Mouse (Mus musculus): ENCODE measurements around the gene Aqp9. TPM values are rescaled to one million over a fixed set of nuclear protein-coding genes. Genes with fewer than 3 reads are reported as not detected.

The Aqp9 gene
- polyA plus RNA-seq, 1 experiment from 2014 or later, result 0.21 TPM

- Histone ChIP-seq H3K9me3 (ENCODE audit: control insufficient read depth) (no peaks in the 10 kb centered on the region), H3K4me2 (replicated peaks; ENCODE audit: low read depth) (no peak overlapping the region), H3K27ac (ENCODE audit: low read depth, low read length) (no peak overlapping the region), H3K9ac (ENCODE audit: low read depth, low read length) (no peak overlapping the region), H3K27me3 (replicated peaks; ENCODE audit: control insufficient read depth, insufficient read depth, low read length) (no peaks in the 10 kb centered on the region), H3K4me1 (replicated peaks; ENCODE audit: control insufficient read depth, insufficient read depth, low read length) (peaks cover 13% of the 10 kb centered on the region; the same call in 1 of the 2 replicates), H3K4me3 (ENCODE audit: low read depth, low read length) (no peak overlapping the region), H3K36me3 (ENCODE audit: control insufficient read depth, insufficient read depth) (no peaks in the 10 kb centered on the region)
- WGBS, result 66% methylated on average over 6 of the region's 6 CpGs
- ATAC-seq, result no peak
- TF ChIP-seq CTCF (IDR thresholded peaks at IDR 0.05; ENCODE audit: low read depth), result no peak
Measured at GRCm38 (mm10) chr9:71165061-71165460, 3.4 kb downstream of the Aqp9 start.

GRCm38 (mm10) chr9:71164353-71164752 lies 4.1 kb downstream of the Aqp9 start:
- WGBS, result 75% methylated on average over 3 of the region's 3 CpGs
- H3K36me3 ChIP-seq (ENCODE audit: control insufficient read depth, insufficient read depth), result no peaks in the 10 kb centered on the region
- ATAC-seq, result no peak
- H3K4me2 ChIP-seq (replicated peaks; ENCODE audit: low read depth), result no peak overlapping the region
- H3K4me1 ChIP-seq (replicated peaks; ENCODE audit: control insufficient read depth, insufficient read depth, low read length), result peaks cover 13% of the 10 kb centered on the region; the same call in 1 of the 2 replicates
- no peak overlapping the region for H3K9ac ChIP-seq (ENCODE audit: low read depth, low read length)
- no peak overlapping the region for H3K4me3 ChIP-seq (ENCODE audit: low read depth, low read length)
- H3K9me3 ChIP-seq (ENCODE audit: control insufficient read depth), result no peaks in the 10 kb centered on the region
- H3K27me3 ChIP-seq (replicated peaks; ENCODE audit: control insufficient read depth, insufficient read depth, low read length), result no peaks in the 10 kb centered on the region
- TF ChIP-seq CTCF (IDR thresholded peaks at IDR 0.05; ENCODE audit: low read depth), result no peak
- no peak overlapping the region for H3K27ac ChIP-seq (ENCODE audit: low read depth, low read length)

- H3K36me3 ChIP-seq (ENCODE audit: control insufficient read depth, insufficient read depth), result no peaks in the 10 kb centered on the region
- H3K4me1 ChIP-seq (replicated peaks; ENCODE audit: control insufficient read depth, insufficient read depth, low read length), result peaks cover 13% of the 10 kb centered on the region; the same call in 1 of the 2 replicates
- H3K4me2 ChIP-seq (replicated peaks; ENCODE audit: low read depth), result no peak overlapping the region
- no peak overlapping the region for H3K9ac ChIP-seq (ENCODE audit: low read depth, low read length)
- H3K27me3 ChIP-seq (replicated peaks; ENCODE audit: control insufficient read depth, insufficient read depth, low read length), result no peaks in the 10 kb centered on the region
- 59% methylated on average over 12 of the region's 12 CpGs for WGBS
- H3K27ac ChIP-seq (ENCODE audit: low read depth, low read length), result no peak overlapping the region
- H3K9me3 ChIP-seq (ENCODE audit: control insufficient read depth), result no peaks in the 10 kb centered on the region
- no peak overlapping the region for H3K4me3 ChIP-seq (ENCODE audit: low read depth, low read length)
- TF ChIP-seq CTCF (IDR thresholded peaks at IDR 0.05; ENCODE audit: low read depth), result no peak
- ATAC-seq, result no peak
Measured at GRCm38 (mm10) chr9:71162858-71163740, 5.4 kb downstream of the Aqp9 start.

- H3K36me3 ChIP-seq (ENCODE audit: control insufficient read depth, insufficient read depth), result no peaks in the 10 kb centered on the region
- 84% methylated on average over 8 of the region's 8 CpGs for WGBS
- no peak overlapping the region for H3K4me3 ChIP-seq (ENCODE audit: low read depth, low read length)
- H3K27me3 ChIP-seq (replicated peaks; ENCODE audit: control insufficient read depth, insufficient read depth, low read length), result no peaks in the 10 kb centered on the region
- H3K4me1 ChIP-seq (replicated peaks; ENCODE audit: control insufficient read depth, insufficient read depth, low read length), result peaks cover 8% of the 10 kb centered on the region; the same call in 1 of the 2 replicates
- no peak for TF ChIP-seq CTCF (IDR thresholded peaks at IDR 0.05; ENCODE audit: low read depth)
- no peak overlapping the region for H3K9ac ChIP-seq (ENCODE audit: low read depth, low read length)
- no peak for ATAC-seq
- H3K4me2 ChIP-seq (replicated peaks; ENCODE audit: low read depth), result no peak overlapping the region
- H3K27ac ChIP-seq (ENCODE audit: low read depth, low read length), result no peak overlapping the region
- H3K9me3 ChIP-seq (ENCODE audit: control insufficient read depth), result no peaks in the 10 kb centered on the region
Measured at GRCm38 (mm10) chr9:71162131-71162857, 6.2 kb downstream of the Aqp9 start.

GRCm38 (mm10) chr9:71160849-71161711 lies 7.4 kb downstream of the Aqp9 start:
- no peak overlapping the region for H3K27ac ChIP-seq (ENCODE audit: low read depth, low read length)
- H3K36me3 ChIP-seq (ENCODE audit: control insufficient read depth, insufficient read depth), result no peaks in the 10 kb centered on the region
- no peak overlapping the region for H3K4me3 ChIP-seq (ENCODE audit: low read depth, low read length)
- H3K4me1 ChIP-seq (replicated peaks; ENCODE audit: control insufficient read depth, insufficient read depth, low read length), result peaks cover 8% of the 10 kb centered on the region; the same call in 1 of the 2 replicates
- no peak overlapping the region for H3K9ac ChIP-seq (ENCODE audit: low read depth, low read length)
- H3K4me2 ChIP-seq (replicated peaks; ENCODE audit: low read depth), result no peak overlapping the region
- H3K9me3 ChIP-seq (ENCODE audit: control insufficient read depth), result no peaks in the 10 kb centered on the region
- 82% methylated on average over 13 of the region's 13 CpGs for whole genome bisulfite sequencing
- TF ChIP-seq CTCF (IDR thresholded peaks at IDR 0.05; ENCODE audit: low read depth), result no peak
- no peaks in the 10 kb centered on the region for H3K27me3 ChIP-seq (replicated peaks; ENCODE audit: control insufficient read depth, insufficient read depth, low read length)
- no peak for ATAC-seq
